Mouse (Mus musculus): Measurements from ENCODE around the gene Smarce1. TPM values are rescaled to one million over a fixed set of nuclear protein-coding genes. Genes with fewer than 3 reads are reported as not detected.

Gene Smarce1
- polyA plus RNA-seq, 1 experiment from 2014 or later, result 223 TPM

- ATAC-seq (replicated peaks; ENCODE audit: insufficient number of reproducible peaks, low FRiP score, low TSS enrichment, low read depth) (no peak), DNase-seq (ENCODE audit: low spot score) (no peak)
- Histone ChIP-seq H3K27ac (replicated peaks; ENCODE audit: low read depth, low read length) (no peak overlapping the region), H3K4me1 (ENCODE audit: control insufficient read depth, insufficient read depth, low read length) (no peaks in the 10 kb centered on the region), H3K4me2 (ENCODE audit: low read depth, low read length) (no peak overlapping the region), H3K9ac (replicated peaks; ENCODE audit: low read length) (no peak overlapping the region), H3K4me3 (ENCODE audit: low read depth, low read length) (no peak overlapping the region), H3K36me3 (replicated peaks; ENCODE audit: control insufficient read depth, insufficient read depth, low read depth, low read length) (peaks cover 5% of the 10 kb centered on the region), H3K27me3 (ENCODE audit: control insufficient read depth, insufficient read depth, low read length) (no peaks in the 10 kb centered on the region), H3K9me3 (replicated peaks; ENCODE audit: control insufficient read depth, low read length) (no peaks in the 10 kb centered on the region)
- 23% methylated on average over 2 of the region's 2 CpGs for WGBS
These were observed 23.4 kb downstream of the Smarce1 start for GRCm38 (mm10) chr11:99207449-99207848.

GRCm38 (mm10) chr11:99206954-99207353 lies 23.9 kb downstream of the Smarce1 start:
- Histone ChIP-seq H3K4me2 (ENCODE audit: low read depth, low read length) (no peak overlapping the region), H3K36me3 (replicated peaks; ENCODE audit: control insufficient read depth, insufficient read depth, low read depth, low read length) (peaks cover 2% of the 10 kb centered on the region), H3K4me3 (ENCODE audit: low read depth, low read length) (no peak overlapping the region), H3K27me3 (ENCODE audit: control insufficient read depth, insufficient read depth, low read length) (no peaks in the 10 kb centered on the region), H3K9ac (replicated peaks; ENCODE audit: low read length) (no peak overlapping the region), H3K4me1 (ENCODE audit: control insufficient read depth, insufficient read depth, low read length) (no peaks in the 10 kb centered on the region), H3K9me3 (replicated peaks; ENCODE audit: control insufficient read depth, low read length) (no peaks in the 10 kb centered on the region), H3K27ac (replicated peaks; ENCODE audit: low read depth, low read length) (no peak overlapping the region)
- 26% methylated on average over 2 of the region's 2 CpGs for WGBS
- ATAC-seq (replicated peaks; ENCODE audit: insufficient number of reproducible peaks, low FRiP score, low TSS enrichment, low read depth), result no peak
- DNase-seq (ENCODE audit: low spot score), result peak; percentile 44

- no peak overlapping the region for H3K4me3 ChIP-seq (ENCODE audit: low read depth, low read length)
- no peak overlapping the region for H3K9ac ChIP-seq (replicated peaks; ENCODE audit: low read length)
- H3K27ac ChIP-seq (replicated peaks; ENCODE audit: low read depth, low read length), result no peak overlapping the region
- no peaks in the 10 kb centered on the region for H3K4me1 ChIP-seq (ENCODE audit: control insufficient read depth, insufficient read depth, low read length)
- no peaks in the 10 kb centered on the region for H3K27me3 ChIP-seq (ENCODE audit: control insufficient read depth, insufficient read depth, low read length)
- ATAC-seq (replicated peaks; ENCODE audit: insufficient number of reproducible peaks, low FRiP score, low TSS enrichment, low read depth) (no peak), DNase-seq (ENCODE audit: low spot score) (peak; percentile 67)
- H3K4me2 ChIP-seq (ENCODE audit: low read depth, low read length), result no peak overlapping the region
- no peaks in the 10 kb centered on the region for H3K36me3 ChIP-seq (replicated peaks; ENCODE audit: control insufficient read depth, insufficient read depth, low read depth, low read length)
- WGBS, result 27% methylated on average over 14 of the region's 14 CpGs
- no peaks in the 10 kb centered on the region for H3K9me3 ChIP-seq (replicated peaks; ENCODE audit: control insufficient read depth, low read length)
These were observed 41.6 kb downstream of the Smarce1 start for GRCm38 (mm10) chr11:99189154-99189582.

DNA sequence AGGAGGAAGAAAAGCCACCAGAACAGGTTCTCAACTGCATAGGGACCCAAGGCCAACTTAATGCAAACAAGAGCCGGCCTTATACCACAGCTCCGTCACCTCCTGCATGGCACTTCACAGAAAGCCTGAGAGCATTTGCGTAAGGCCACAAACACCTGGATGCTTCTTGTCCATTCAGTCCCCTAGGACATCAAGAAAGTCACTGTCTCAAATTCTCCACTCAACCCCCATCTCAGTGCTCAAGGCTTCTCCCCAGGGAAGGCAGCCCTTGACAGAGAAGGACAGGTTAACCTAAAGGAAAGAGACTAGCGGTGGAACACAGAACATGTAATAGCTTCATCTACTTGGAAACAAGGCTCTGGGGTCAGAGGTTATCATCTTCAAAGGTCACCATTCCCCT lies 43.5 kb downstream of the Smarce1 start:
- WGBS, result 93% methylated on average over 4 of the region's 4 CpGs
- no peak for ATAC-seq (replicated peaks; ENCODE audit: insufficient number of reproducible peaks, low FRiP score, low TSS enrichment, low read depth)
- no peaks in the 10 kb centered on the region for H3K27me3 ChIP-seq (ENCODE audit: control insufficient read depth, insufficient read depth, low read length)

GRCm38 (mm10) chr11:99186836-99187235 lies 44.0 kb downstream of the Smarce1 start:
- ATAC-seq (replicated peaks; ENCODE audit: insufficient number of reproducible peaks, low FRiP score, low TSS enrichment, low read depth) (no peak), DNase-seq (ENCODE audit: low spot score) (no peak)
- H3K36me3 ChIP-seq (replicated peaks; ENCODE audit: control insufficient read depth, insufficient read depth, low read depth, low read length), result no peaks in the 10 kb centered on the region
- H3K27ac ChIP-seq (replicated peaks; ENCODE audit: low read depth, low read length), result no peak overlapping the region
- H3K27me3 ChIP-seq (ENCODE audit: control insufficient read depth, insufficient read depth, low read length), result no peaks in the 10 kb centered on the region
- no peak overlapping the region for H3K4me2 ChIP-seq (ENCODE audit: low read depth, low read length)
- no peak overlapping the region for H3K4me3 ChIP-seq (ENCODE audit: low read depth, low read length)
- H3K9ac ChIP-seq (replicated peaks; ENCODE audit: low read length), result no peak overlapping the region
- H3K9me3 ChIP-seq (replicated peaks; ENCODE audit: control insufficient read depth, low read length), result no peaks in the 10 kb centered on the region
- 70% methylated on average over 2 of the region's 2 CpGs for WGBS
- no peaks in the 10 kb centered on the region for H3K4me1 ChIP-seq (ENCODE audit: control insufficient read depth, insufficient read depth, low read length)

More for the DNA sequence above, 43.5 kb downstream of the Smarce1 start:
- H3K4me1 ChIP-seq (ENCODE audit: control insufficient read depth, insufficient read depth, low read length), result no peaks in the 10 kb centered on the region
- no peaks in the 10 kb centered on the region for H3K36me3 ChIP-seq (replicated peaks; ENCODE audit: control insufficient read depth, insufficient read depth, low read depth, low read length)
- no peak overlapping the region for H3K27ac ChIP-seq (replicated peaks; ENCODE audit: low read depth, low read length)
- H3K4me2 ChIP-seq (ENCODE audit: low read depth, low read length), result no peak overlapping the region
- H3K9me3 ChIP-seq (replicated peaks; ENCODE audit: control insufficient read depth, low read length), result no peaks in the 10 kb centered on the region
- no peak overlapping the region for H3K9ac ChIP-seq (replicated peaks; ENCODE audit: low read length)
- no peak for DNase-seq (ENCODE audit: low spot score)
- no peak overlapping the region for H3K4me3 ChIP-seq (ENCODE audit: low read depth, low read length)

DNA sequence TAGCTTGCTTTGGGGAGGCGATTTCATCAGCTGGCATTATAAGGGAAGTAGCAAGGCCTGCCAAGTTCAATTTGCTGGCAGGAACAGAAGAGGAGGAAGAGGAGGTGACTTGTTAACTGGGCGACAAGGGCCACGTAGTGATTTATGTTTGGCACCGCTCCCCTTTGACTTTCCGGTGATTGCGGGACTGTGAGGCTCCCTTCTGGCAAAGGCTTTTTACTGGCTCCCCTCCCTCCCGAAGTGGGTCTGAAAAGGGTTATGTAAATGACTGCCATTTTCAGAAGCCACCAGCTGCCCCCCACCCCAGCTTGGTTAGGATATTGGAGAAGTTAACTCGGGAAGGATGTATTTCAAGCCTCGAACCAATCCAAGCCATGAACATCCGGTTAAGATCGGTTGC lies 48.2 kb downstream of the Smarce1 start:
- Histone ChIP-seq H3K27ac (replicated peaks; ENCODE audit: low read depth, low read length) (no peak overlapping the region), H3K4me1 (ENCODE audit: control insufficient read depth, insufficient read depth, low read length) (no peaks in the 10 kb centered on the region), H3K4me3 (ENCODE audit: low read depth, low read length) (no peak overlapping the region), H3K9ac (replicated peaks; ENCODE audit: low read length) (no peak overlapping the region), H3K9me3 (replicated peaks; ENCODE audit: control insufficient read depth, low read length) (no peaks in the 10 kb centered on the region), H3K27me3 (ENCODE audit: control insufficient read depth, insufficient read depth, low read length) (no peaks in the 10 kb centered on the region), H3K4me2 (ENCODE audit: low read depth, low read length) (no peak overlapping the region), H3K36me3 (replicated peaks; ENCODE audit: control insufficient read depth, insufficient read depth, low read depth, low read length) (no peaks in the 10 kb centered on the region)
- ATAC-seq (replicated peaks; ENCODE audit: insufficient number of reproducible peaks, low FRiP score, low TSS enrichment, low read depth), result no peak
- 82% methylated on average over 11 of the region's 11 CpGs for WGBS
- no peak for DNase-seq (ENCODE audit: low spot score)

GRCm38 (mm10) chr11:99180071-99180470 lies 50.7 kb downstream of the Smarce1 start:
- no peak for ATAC-seq (replicated peaks; ENCODE audit: insufficient number of reproducible peaks, low FRiP score, low TSS enrichment, low read depth)
- H3K36me3 ChIP-seq (replicated peaks; ENCODE audit: control insufficient read depth, insufficient read depth, low read depth, low read length), result no peaks in the 10 kb centered on the region
- WGBS, result 93% methylated on average over 5 of the region's 5 CpGs

DNA sequence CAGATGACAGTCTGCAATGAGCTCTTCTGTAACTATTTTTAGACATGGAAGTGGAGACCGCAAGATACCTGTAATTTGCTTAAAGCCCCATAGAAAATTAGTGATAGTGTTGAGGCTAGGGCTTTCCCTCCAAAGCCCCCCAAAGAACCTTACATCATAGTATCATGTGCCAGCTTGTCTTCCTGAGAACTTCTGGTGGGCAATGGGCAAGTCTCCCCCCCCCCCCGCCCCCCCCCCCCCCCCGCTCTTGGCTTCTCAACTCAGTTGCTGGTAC lies 53.0 kb downstream of the Smarce1 start:
- WGBS, result 100% methylated on average over 1 of the region's 3 CpGs
- no peaks in the 10 kb centered on the region for H3K9me3 ChIP-seq (replicated peaks; ENCODE audit: control insufficient read depth, low read length)
- no peak overlapping the region for H3K9ac ChIP-seq (replicated peaks; ENCODE audit: low read length)
- H3K4me3 ChIP-seq (ENCODE audit: low read depth, low read length), result no peak overlapping the region
- ATAC-seq (replicated peaks; ENCODE audit: insufficient number of reproducible peaks, low FRiP score, low TSS enrichment, low read depth), result no peak
- no peak for DNase-seq (ENCODE audit: low spot score)
- no peaks in the 10 kb centered on the region for H3K4me1 ChIP-seq (ENCODE audit: control insufficient read depth, insufficient read depth, low read length)
- no peaks in the 10 kb centered on the region for H3K27me3 ChIP-seq (ENCODE audit: control insufficient read depth, insufficient read depth, low read length)
- no peak overlapping the region for H3K4me2 ChIP-seq (ENCODE audit: low read depth, low read length)
- H3K27ac ChIP-seq (replicated peaks; ENCODE audit: low read depth, low read length), result no peak overlapping the region
- no peaks in the 10 kb centered on the region for H3K36me3 ChIP-seq (replicated peaks; ENCODE audit: control insufficient read depth, insufficient read depth, low read depth, low read length)

More at GRCm38 (mm10) chr11:99180071-99180470, 50.7 kb downstream of the Smarce1 start:
- Histone ChIP-seq H3K27me3 (ENCODE audit: control insufficient read depth, insufficient read depth, low read length) (no peaks in the 10 kb centered on the region), H3K4me1 (ENCODE audit: control insufficient read depth, insufficient read depth, low read length) (no peaks in the 10 kb centered on the region), H3K27ac (replicated peaks; ENCODE audit: low read depth, low read length) (no peak overlapping the region), H3K9ac (replicated peaks; ENCODE audit: low read length) (no peak overlapping the region), H3K4me2 (ENCODE audit: low read depth, low read length) (no peak overlapping the region), H3K9me3 (replicated peaks; ENCODE audit: control insufficient read depth, low read length) (no peaks in the 10 kb centered on the region), H3K4me3 (ENCODE audit: low read depth, low read length) (no peak overlapping the region)
- DNase-seq (ENCODE audit: low spot score), result no peak
